Mouse (Mus musculus): ENCODE measurements at regions not wholly inside any gene's neighbourhood (a gene's known extent, or its start where the extent isn't known, plus 50 kb on each side); places are given as distances from the start of the nearest gene placed in this dataset.

DNA sequence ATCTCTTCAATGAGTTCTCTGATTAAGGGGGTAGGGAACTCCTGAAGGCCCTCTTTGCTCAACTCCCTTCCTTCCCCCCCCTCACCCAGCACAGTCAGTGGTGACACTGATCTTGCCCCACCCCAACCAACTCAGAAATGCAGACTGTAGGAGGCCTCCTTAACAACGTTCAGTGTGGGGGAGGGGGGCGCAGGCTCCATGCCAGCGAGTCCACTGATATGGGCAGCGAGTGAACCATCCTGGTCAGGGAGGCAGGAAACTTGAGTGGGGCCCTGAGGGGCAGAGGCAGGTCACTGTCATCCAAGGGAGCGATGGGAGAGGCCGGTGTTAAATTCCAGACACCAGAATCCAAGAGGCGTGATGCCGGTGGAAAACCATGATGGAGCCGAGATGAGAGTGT, 70.5 kb upstream of the Calm2 start:
- intact Hi-C loops (cut with DNase I): no loop called here
- H3K27ac ChIP-seq: no peak overlapping the region
- no peak for DNase-seq (ENCODE audit: extremely low spot score in 1 of 2, low spot score in 2 of 2)
- no peak overlapping the region for H3K4me3 ChIP-seq
- no peak for TF ChIP-seq CTCF (IDR thresholded peaks at IDR 0.05)

DNA sequence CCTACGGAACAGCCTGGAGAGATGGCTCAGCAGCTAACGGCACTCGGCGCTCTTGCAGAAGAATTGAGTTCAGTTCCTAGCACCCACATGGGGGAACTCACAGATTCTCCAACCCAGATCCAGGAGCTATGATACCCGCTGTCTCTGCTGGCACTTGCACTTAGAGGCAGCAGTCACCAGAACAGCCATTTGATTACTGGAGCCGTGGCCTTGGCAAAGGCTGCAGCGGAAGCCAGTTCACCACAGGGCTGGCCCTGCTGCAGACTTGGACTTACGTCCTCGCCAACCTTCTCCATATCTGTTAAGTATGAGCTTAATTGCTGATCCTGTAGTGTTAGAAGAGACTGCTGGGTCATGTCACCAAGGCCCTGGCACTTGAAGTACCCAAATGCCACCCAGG, 72.7 kb upstream of the Calm2 start:
- DNase-seq (ENCODE audit: extremely low spot score in 1 of 2, low spot score in 2 of 2): no peak
- intact Hi-C loops (cut with DNase I): no loop called here
- H3K4me3 ChIP-seq: no peak overlapping the region
- no peak for TF ChIP-seq CTCF (IDR thresholded peaks at IDR 0.05)
- no peak overlapping the region for H3K27ac ChIP-seq

DNA sequence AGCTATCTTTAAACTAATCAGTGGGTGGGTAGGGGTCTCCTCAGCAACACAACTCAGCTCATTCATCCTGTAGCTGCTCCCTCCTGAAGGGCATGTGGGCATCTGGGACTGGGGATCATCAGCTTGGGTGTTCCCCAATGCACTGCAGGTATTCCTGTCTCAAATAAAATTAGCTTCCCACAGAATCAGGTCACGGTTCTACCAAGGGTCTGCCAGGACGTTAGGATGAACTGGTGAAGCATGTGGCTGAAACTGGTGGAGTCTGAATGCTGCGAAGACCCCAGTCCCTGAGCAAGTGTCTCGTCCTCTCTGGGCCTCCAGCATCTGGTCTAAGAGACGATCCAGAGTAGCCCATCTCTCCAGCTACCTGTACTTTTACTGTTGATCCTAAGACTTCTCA, 74.1 kb upstream of the Calm2 start:
- Histone ChIP-seq H3K4me3 (no peak overlapping the region), H3K27ac (peak overlapping the region; percentile 82)
- no peak for TF ChIP-seq CTCF (IDR thresholded peaks at IDR 0.05)
- DNase-seq (ENCODE audit: extremely low spot score in 1 of 2, low spot score in 2 of 2): no peak
- intact Hi-C loops (cut with DNase I): loop anchor here (5.0 kb wide), 2 partner anchors 44 to 59 kb away; no protein-coding TSS in a partner anchor

- TF ChIP-seq CTCF (IDR thresholded peaks at IDR 0.05): no peak; the same call in none of the 2 replicates
- no peak overlapping the region for H3K4me3 ChIP-seq
- DNase-seq (ENCODE audit: extremely low spot score in 1 of 2, low spot score in 2 of 2): peak in 1 of 2 experiments; percentile 27
- H3K27ac ChIP-seq: peak overlapping the region; percentile 82
- intact Hi-C loops (cut with DNase I): loop anchor here (1.0 to 5.0 kb wide), 3 partner anchors 19 to 59 kb away; no protein-coding TSS in a partner anchor
Observed at GRCm38 (mm10) chr17:87521622-87522151, 75.0 kb upstream of the Calm2 start.

- peak; percentile 31 to 43 for DNase-seq (ENCODE audit: extremely low spot score in 1 of 2, low spot score in 2 of 2)
- no peak overlapping the region for H3K4me3 ChIP-seq
- intact Hi-C loops (cut with DNase I): loop anchor here (1.0 to 5.0 kb wide), 3 partner anchors 20 to 60 kb away; no protein-coding TSS in a partner anchor
Observed at GRCm38 (mm10) chr17:87522500-87523091, 75.9 kb upstream of the Calm2 start.

GRCm38 (mm10) chr17:87523643-87524042, 76.9 kb upstream of the Calm2 start:
- intact Hi-C loops (cut with DNase I): loop anchor here (5.0 kb wide), 2 partner anchors 46 to 61 kb away; no protein-coding TSS in a partner anchor
- no peak for DNase-seq (ENCODE audit: extremely low spot score in 1 of 2, low spot score in 2 of 2)
- no peak for TF ChIP-seq CTCF (IDR thresholded peaks at IDR 0.05)
- Histone ChIP-seq H3K27ac (no peak overlapping the region), H3K4me3 (no peak overlapping the region)

More at GRCm38 (mm10) chr17:87522500-87523091, 75.9 kb upstream of the Calm2 start:
- peak overlapping the region; percentile 82 for H3K27ac ChIP-seq
- no peak for TF ChIP-seq CTCF (IDR thresholded peaks at IDR 0.05)

- no peak overlapping the region for H3K4me3 ChIP-seq
- intact Hi-C loops (cut with DNase I): no loop called here
- no peak for TF ChIP-seq CTCF (IDR thresholded peaks at IDR 0.05)
Observed at GRCm38 (mm10) chr17:87527174-87527573, 80.4 kb upstream of the Calm2 start.

GRCm38 (mm10) chr17:87530162-87530817, 83.6 kb upstream of the Calm2 start:
- peak; percentile 81 to 91 for DNase-seq (ENCODE audit: extremely low spot score in 1 of 2, low spot score in 2 of 2)
- peak; percentile 99 for TF ChIP-seq CTCF (IDR thresholded peaks at IDR 0.05)
- Histone ChIP-seq H3K4me3 (peak overlapping the region; percentile 41), H3K27ac (peak overlapping the region; percentile 72)
- intact Hi-C loops (cut with DNase I): loop anchor here (1.0 to 2.0 kb wide), 5 partner anchors 41 to 215 kb away; partner anchors contain the start of gene Calm2

More at GRCm38 (mm10) chr17:87527174-87527573, 80.4 kb upstream of the Calm2 start:
- no peak for DNase-seq (ENCODE audit: extremely low spot score in 1 of 2, low spot score in 2 of 2)
- no peak overlapping the region for H3K27ac ChIP-seq

GRCm38 (mm10) chr17:87530818-87531410, 84.2 kb upstream of the Calm2 start:
- peak overlapping the region; percentile 72 for H3K27ac ChIP-seq
- DNase-seq (ENCODE audit: extremely low spot score in 1 of 2, low spot score in 2 of 2): no peak
- H3K4me3 ChIP-seq: peak overlapping the region; percentile 41
- no peak for TF ChIP-seq CTCF (IDR thresholded peaks at IDR 0.05)
- intact Hi-C loops (cut with DNase I): loop anchor here (1.0 to 2.0 kb wide), 5 partner anchors 40 to 216 kb away; partner anchors contain the start of gene Calm2

- DNase-seq (ENCODE audit: extremely low spot score in 1 of 2, low spot score in 2 of 2): peak in 1 of 2 experiments; percentile 35
- intact Hi-C loops (cut with DNase I): loop anchor here (2.0 kb wide), 4 partner anchors 39 to 153 kb away; partner anchors contain the start of gene Calm2
- TF ChIP-seq CTCF (IDR thresholded peaks at IDR 0.05): no peak
- Histone ChIP-seq H3K4me3 (peak overlapping the region; percentile 41; the same call in 1 of the 2 replicates), H3K27ac (peak overlapping the region; percentile 72)
Observed at GRCm38 (mm10) chr17:87531411-87532157, 84.8 kb upstream of the Calm2 start.

- no peak for TF ChIP-seq CTCF (IDR thresholded peaks at IDR 0.05)
- DNase-seq (ENCODE audit: extremely low spot score in 1 of 2, low spot score in 2 of 2): no peak
- Histone ChIP-seq H3K4me3 (no peak overlapping the region), H3K27ac (peak overlapping the region; percentile 72)
- intact Hi-C loops (cut with DNase I): no loop called here
Observed at GRCm38 (mm10) chr17:87532158-87532545, 85.4 kb upstream of the Calm2 start.

Measured in left cerebral cortex, adult 2 months (tissue).